Mouse (Mus musculus) ES-E14 (cell line): ENCODE measurements around the gene Nell2.

ENCODE experiments used
- CHD2 ChIP-seq: IDR thresholded peaks from 2 replicates; pipeline ENCODE4 v1.6.1; 2014; ENCODE audit warnings: mild to moderate bottlenecking, low read depth, low read length, inconsistent platforms
- ZNF384 ChIP-seq: IDR thresholded peaks from 2 replicates; pipeline ENCODE4 v1.6.1; 2012; ENCODE audit warnings: low read depth, low read length, inconsistent platforms

DNA sequence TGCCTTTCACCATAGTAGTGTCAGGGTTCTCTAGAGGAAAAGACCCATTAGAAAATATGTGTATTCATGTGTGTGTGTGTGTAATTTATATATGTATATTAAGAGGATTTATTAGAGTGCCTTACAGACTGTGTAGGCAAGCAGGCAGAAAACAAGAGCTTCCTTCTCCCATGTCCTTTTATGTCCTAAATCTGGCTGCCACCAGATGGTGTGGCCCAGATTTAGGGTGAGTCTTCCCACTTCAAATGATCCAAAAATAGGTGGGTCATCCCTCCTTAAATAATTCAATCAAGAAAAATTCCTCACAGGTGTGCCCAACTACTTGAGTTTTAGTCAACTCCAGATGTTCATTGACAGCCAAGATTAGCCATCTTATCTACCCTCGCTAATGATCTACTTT, 460.3 kb downstream of the Nell2 start:
- TF ChIP-seq ZNF384, result no peak
- no peak for TF ChIP-seq CHD2
